Mouse (Mus musculus) kidney, adult 8-10 months (tissue): ENCODE data around the gene Rapgef4.

ENCODE experiments used
- DNase-seq, 2 experiments: peaks; one replicate each; pipeline ENCODE4 v3.0.0; 2022

The Rapgef4 gene

GRCm38 (mm10) chr2:72155102-72155773, 174.2 kb downstream of the Rapgef4 start:
- DNase-seq: no peak

DNA sequence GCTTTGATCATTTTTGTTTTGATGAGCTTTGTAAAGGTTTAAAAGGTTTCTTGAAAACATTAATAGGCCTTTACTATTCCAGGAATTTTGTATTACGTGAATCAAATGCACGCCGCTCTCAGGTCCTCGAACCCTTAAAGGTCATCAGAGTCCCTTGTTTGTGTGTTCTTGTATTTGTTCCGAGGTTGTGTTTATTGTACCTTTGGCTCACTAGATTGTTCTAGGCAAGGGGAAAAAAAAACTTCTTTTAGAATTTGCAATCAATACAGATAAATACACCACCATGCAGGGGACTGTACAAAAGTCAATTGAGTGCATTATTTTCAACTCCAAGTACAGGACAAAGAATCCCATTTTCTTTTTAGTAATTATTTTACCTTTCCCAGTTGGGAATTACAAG, 175.4 kb downstream of the Rapgef4 start:
- DNase-seq: no peak

DNA sequence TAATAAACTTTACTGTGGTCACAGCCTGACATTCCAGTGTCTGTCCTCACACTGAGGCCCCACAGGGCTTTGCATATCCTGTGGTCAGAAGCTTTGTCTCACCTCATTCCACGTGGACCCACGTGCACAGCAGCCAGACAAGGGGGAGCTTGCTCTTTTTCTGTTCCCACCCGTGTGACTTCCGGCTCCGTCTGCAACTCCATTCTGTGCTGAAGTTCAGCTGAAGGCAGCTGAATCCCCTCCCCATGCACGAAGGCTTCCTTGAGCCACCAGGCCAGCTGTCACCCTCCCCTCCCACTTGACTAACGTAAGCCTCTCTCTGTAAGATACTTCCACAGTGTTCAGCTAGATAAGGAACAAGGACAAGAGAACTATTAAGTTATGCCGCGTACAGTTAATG, 176.5 kb downstream of the Rapgef4 start:
- no peak for DNase-seq

GRCm38 (mm10) chr2:72158045-72158444, 177.0 kb downstream of the Rapgef4 start:
- DNase-seq: no peak

DNA sequence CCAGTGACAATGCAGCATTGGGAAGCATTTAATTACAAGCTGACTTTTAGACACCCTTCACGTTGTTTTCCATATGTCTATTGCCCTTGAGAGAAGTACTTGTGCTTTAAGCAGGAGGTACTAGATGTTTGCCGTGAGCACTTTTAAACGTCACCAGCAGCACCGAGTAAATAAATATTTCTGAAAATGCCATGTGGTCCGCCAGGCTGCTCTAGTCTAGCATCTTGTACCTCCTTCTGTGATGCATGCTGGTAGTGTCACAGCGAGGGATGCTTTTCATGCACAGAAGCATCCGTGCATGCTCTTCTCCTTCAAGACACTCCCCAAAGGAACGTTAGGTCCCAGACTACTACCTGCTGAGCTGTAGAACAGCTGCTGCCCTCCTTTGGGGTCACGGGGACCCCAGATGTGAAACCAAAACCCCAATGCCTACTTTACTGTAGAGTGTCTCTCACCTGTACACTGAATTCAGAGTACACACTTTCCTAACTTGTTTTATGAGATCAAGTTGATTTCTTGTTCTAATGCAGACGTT, 177.7 kb downstream of the Rapgef4 start:
- no peak for DNase-seq

DNA sequence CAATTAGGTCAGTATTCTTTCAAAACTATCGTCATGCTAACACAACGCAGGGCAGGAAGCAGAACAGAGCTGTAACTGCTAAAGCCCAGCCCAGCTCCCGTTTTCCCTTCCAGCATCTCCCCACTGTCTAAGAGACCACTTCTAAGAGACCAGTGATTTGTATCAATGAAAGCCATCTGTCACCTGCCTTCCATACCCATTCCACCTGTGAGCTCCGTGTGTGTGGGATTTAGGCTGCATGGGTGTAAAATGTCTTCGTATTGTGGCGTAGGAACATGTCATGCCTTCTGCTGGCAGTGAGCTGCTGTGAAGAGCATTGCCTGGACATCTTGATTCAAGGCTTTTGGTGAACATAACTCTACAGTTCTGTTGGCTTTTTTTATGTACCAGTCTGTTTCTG, 178.2 kb downstream of the Rapgef4 start:
- DNase-seq: no peak

- DNase-seq: no peak
These were observed 184.3 kb downstream of the Rapgef4 start for GRCm38 (mm10) chr2:72165136-72165854.

DNA sequence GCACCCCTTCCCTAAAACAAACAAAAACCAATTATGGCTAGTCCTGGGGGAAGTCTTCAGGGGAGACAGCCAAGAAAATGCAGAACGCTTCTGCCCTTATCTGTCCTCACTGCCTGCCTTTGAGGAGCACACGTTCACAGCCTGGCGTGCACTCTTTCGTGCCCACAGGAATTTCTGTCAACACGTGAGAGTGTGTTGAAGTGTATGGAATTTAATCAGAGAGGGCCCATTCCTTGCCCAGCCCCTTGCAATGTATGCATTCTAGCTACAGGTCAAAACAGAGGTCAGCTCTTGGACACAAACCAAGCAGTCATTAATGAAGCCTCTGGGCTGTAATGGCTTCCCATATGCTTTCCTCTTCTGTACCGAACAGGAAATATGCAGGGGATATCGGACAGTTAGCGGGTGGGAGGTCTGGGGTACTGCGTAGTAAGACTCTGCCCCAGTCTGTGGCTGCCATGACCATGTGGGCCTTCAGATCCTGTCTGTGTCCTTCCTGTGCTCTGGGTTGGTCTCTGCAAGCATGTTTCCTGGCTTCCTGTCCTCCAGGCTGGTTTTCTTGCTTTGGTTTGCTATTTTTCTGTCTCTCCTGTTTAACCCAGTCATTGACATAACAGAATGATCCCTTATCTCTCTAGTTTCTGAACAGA, 188.5 kb downstream of the Rapgef4 start:
- DNase-seq: no peak

DNA sequence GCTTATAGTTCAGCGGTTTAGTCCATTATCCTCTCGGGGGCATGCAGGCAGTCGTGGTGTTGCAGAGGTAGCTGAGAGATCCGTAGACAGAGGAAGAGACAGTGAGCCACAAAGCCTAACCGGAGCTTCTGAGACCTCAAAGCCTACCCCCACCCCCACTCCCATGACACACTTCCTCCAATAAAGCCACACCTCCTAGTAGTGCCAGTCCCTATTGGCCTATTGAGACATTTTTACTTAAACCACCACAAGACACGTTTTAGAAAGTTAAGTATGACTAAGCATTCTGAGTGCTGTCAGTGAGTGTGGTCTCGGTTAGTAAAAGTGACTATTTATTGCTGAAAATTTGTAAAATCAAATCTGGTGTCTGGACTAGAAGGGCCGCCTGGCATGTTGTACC, 189.5 kb downstream of the Rapgef4 start:
- no peak for DNase-seq

DNA sequence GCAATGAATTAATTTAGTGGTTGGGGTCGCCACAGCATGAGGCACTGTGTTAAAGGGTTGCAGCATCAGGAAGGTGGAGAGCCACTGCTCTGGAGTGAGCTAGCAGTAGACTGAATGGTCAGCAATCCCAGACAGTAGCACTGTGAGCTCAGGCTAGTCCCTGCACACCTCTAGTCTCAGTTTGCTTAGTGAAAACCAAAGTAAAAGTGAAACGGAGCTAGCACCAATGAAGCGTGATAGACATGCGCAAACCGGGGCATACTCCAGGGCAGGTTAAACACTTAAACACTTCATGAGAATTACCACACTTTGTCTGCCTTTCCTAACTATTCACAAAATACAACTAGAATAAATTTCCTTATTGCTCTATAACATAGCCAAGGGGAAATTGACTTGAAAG, 190.2 kb downstream of the Rapgef4 start:
- DNase-seq: no peak

GRCm38 (mm10) chr2:72173010-72173409, 192.0 kb downstream of the Rapgef4 start:
- DNase-seq: no peak

GRCm38 (mm10) chr2:72173844-72174243, 192.8 kb downstream of the Rapgef4 start:
- no peak for DNase-seq

GRCm38 (mm10) chr2:72175536-72175935, 194.5 kb downstream of the Rapgef4 start:
- no peak for DNase-seq

DNA sequence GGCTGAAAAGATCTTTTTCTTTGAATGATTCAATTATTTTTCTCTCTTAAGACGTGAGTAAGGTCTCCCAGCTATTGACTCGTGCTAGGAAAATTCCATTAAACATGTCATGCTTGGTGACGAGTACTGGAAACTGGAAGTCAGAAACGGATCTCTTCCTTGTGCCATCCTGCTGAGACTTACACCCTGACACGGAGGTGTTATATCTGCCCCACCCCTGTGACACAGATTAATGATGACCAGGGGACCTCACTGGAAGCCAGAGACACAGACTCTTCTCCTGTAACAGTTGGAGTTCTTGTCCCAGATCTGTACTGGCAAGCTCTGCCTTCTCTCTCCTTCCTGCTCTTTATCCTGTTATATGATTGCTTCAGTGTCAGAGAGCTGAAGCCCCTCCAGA, 194.9 kb downstream of the Rapgef4 start:
- DNase-seq: peak in 1 of 2 experiments; percentile 24

DNA sequence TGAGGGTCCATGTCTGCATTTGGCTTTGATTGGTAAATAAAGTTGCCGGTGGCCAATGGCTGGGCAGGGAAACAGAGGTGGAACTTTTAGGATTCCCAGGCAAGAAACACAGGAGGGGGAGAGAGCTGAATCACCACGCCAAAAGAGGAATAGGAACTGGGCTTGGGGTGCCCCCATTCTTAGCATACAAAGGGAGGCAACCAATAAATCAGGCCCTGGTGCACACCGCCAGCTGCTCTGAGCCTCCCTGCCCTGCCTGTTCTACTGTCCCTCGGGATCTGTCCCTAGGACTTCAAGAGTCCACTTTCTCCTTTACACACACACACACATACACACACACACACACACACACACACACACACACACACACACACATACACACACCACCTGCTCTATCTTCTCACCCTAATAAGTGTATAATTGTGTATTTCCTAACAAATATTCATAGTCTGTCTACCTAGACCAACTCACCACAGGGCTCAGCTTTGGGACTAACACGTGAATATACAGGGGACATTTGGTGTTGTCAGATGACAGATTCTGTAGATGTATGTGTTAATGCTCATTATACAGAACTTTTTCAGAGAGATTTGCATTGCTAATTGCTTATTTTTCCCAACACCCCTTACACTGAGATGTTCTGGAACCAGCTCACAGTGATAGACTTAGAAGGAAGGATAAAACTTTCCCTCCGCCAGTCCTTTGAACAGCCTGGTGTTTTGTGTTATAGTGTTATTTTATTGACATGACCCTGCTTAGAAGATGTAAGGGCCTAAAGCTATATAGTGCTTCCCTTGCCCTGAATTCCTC, 196.4 kb downstream of the Rapgef4 start:
- DNase-seq: no peak

GRCm38 (mm10) chr2:72178025-72178424, 197.0 kb downstream of the Rapgef4 start:
- no peak for DNase-seq

- no peak for DNase-seq
These were observed 197.5 kb downstream of the Rapgef4 start for GRCm38 (mm10) chr2:72178515-72178914.

DNA sequence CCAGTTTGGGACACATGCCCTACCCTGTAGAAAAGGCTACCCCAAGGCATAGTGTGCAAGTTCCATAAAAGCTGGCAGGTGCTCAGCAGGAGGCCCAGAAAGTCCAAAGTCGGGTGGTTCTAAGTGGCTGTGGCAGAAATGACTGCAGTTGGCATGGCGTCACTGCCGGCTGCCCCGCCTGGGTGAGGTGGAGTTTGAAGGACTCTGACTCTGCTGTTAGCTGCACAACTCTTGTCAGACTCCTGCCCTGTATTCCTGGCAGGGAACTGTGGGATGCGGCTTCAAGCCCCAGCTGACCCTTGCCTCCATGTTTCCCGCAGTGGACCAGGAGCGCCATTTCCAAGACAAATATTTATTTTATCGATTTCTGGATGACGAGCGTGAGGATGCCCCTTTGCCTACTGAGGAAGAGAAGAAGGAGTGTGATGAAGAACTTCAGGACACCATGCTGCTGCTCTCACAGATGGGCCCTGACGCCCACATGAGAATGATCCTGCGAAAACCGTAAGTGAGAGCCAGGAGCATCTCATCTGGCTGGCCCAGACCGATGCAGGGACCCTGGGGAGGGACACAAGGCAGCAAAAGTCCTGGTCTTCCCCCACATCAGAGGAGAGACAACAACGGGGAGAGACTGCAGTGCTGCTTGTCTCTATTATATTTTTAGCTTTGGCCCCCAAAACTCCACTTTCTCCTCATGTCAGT, 198.7 kb downstream of the Rapgef4 start:
- DNase-seq: peak in 1 of 2 experiments; percentile 45

- DNase-seq: no peak
These were observed 200.4 kb downstream of the Rapgef4 start for GRCm38 (mm10) chr2:72181443-72181842.

- no peak for DNase-seq
These were observed 202.7 kb downstream of the Rapgef4 start for GRCm38 (mm10) chr2:72183751-72184150.

GRCm38 (mm10) chr2:72196190-72196965, 215.3 kb downstream of the Rapgef4 start:
- DNase-seq: no peak
